Mouse (Mus musculus) ovary, adult 18-20 months (tissue): Measurements from ENCODE around the gene Ush1g.

Source experiments
- DNase-seq: peaks from one replicate; pipeline ENCODE4 v3.0.0; 2022; ENCODE audit warnings: low spot score, mixed read lengths

Ush1g gene

DNA sequence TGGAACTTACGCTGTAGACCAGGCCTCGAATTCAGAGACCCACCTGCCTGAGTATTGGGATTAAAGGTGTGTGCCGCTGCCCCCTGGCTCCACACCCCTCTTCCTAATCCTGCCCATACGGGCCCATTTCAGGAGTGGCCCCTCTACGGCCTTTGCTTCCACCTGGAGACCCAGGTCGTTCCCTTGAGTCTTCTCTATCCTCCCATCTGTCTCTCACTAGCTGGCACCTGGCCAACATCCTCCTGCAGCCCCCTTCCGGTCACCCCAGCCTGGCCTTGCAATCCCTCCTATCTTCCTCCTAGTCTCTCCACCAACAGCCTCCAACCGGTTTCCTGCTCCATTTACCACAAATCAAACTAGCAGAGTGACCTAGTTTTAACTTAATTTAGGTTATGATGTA, 32.0 kb downstream of the Ush1g start:
- DNase-seq = no peak

DNA sequence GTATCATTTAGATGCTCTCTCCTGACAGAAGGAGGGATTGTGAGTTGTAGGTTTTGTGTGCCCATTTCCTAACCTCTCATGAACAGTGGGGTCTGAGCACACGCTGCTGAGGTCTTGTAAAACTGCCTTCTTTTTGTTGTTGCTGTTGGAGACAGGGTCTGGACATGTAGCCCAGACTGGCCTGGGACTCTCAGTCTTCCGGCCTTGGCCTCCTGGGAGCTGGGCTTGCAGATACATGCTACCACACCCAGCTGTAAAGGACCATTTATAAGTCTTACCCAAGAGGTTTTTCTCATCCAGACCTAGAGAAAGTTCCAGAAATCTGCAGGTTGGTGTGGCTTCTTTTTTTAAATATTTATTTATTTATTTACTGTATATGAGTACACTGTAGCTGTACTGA, 33.5 kb downstream of the Ush1g start:
- no peak for DNase-seq

DNA sequence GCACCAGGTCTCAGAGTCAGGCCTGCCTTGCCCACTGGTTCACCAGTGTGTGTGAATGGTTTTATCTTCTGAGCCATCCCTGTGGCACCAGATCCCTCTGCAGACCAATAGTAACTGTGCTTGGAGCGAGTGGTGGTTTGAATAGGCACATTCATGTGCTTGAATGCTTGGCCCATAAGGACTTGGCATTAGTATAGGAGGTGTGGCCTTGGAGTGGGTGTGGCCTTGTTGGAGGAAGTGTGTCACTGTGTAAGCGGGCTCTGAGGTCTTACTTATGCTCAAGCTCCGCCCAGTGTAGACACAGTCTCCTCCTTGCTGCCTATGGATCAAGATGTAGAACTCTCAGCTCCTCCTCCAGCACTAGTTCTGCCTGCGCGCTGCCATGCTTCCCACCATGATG, 34.5 kb downstream of the Ush1g start:
- DNase-seq = no peak

DNA sequence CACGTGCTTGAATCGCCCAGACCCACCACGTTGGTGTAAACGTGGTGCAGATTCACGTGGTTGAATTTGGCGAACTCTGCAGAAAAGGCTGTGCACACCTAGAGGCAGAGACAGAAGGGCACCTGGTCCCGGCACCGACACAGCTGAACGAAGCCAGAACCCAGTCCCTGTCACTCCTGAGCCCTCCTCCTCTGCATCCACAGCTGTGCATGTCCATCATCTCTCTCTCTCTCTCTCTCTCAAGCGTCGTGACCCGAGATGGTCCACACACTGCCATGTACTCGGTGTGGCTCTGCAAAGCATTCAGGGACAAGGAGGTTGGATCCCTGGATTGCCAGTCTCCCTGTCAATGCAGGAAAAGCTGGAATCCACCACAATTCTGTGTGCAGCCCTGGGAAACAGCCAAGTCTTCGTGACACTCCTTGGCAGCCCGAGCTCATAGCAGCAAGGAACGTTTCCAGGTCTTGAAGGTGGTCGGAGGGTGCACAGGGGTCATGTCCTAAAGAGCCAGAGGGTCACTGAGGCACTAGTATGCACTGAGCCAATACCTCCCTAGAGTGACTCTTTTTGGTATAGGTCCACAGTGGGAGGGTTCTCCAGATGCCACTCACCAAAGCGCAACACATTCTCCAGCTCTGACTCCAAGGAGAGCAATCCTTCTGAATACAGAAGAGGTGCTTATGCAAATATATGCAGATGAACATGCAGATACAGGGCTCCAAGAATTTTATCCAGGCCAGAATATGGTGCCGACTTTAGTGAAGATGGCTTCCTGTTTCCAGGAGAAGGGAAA, 35.4 kb downstream of the Ush1g start:
- DNase-seq = no peak

DNA sequence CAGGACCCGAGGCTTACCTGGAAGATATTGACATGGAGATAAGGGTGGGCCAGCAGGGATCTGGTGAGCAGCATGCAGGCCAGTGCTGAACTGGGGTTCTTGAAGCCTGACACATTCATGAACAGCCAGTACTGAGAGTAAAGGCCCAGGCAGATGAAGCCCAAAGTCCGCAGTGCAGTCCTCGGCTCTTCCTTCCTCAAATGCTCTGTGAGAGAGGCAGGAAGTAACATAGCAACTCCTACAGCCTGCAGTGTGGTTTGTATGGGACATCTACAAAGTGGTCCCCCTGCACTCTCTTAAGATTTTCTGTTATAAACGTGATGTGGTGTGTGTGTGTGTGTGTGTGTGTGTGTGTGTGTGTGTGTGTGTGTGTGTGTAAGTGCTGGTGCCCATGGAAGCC, 36.6 kb downstream of the Ush1g start:
- no peak for DNase-seq

DNA sequence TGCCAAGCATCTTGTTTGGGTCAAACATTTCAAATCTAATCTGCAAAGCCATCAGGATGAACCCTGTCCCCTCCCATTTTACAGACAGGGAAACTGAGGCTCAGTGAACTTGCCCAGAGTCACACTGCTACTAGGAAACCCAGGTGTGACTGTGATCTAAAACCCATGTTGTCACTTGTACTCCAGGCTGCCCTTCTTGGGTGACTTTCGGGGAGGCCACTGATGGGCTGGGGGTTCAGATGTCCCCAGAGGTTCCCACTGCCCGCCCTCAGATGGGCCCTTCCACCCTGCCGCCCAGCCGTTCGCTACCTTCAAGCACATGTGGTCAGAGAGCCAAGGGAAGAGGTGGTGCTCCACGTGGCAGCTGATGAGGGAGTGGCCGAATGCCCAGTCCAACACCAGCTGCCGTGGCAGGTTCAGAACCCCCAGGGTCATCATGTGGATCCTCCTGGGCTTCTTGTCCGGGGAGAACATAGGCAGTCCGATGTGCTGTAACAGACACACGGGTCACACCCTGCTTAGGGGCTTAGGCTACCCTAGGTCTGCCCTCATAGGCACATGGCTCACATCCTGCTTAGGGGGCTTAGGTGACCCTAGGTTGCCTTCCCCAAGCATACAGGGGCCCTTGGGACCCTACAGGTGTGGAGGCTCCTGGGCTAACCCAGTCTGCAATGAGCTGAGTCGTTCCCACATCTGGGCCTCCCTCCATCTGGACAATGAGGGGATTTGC, 37.8 kb downstream of the Ush1g start:
- DNase-seq = no peak

DNA sequence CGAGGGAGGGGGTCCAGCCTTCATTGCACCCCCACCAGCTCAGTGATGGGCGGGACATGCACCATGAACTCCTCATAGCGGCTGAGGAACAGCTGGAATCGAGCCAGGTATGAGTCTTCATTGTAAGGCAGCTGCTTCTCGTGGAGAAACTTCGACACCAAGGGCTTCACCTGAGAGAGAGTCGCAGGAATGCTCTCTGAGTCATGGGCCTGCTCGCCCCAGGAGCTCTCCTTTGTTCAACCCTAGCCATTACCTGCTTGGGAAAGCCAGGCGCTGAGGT, 38.4 kb downstream of the Ush1g start:
- no peak for DNase-seq

DNA sequence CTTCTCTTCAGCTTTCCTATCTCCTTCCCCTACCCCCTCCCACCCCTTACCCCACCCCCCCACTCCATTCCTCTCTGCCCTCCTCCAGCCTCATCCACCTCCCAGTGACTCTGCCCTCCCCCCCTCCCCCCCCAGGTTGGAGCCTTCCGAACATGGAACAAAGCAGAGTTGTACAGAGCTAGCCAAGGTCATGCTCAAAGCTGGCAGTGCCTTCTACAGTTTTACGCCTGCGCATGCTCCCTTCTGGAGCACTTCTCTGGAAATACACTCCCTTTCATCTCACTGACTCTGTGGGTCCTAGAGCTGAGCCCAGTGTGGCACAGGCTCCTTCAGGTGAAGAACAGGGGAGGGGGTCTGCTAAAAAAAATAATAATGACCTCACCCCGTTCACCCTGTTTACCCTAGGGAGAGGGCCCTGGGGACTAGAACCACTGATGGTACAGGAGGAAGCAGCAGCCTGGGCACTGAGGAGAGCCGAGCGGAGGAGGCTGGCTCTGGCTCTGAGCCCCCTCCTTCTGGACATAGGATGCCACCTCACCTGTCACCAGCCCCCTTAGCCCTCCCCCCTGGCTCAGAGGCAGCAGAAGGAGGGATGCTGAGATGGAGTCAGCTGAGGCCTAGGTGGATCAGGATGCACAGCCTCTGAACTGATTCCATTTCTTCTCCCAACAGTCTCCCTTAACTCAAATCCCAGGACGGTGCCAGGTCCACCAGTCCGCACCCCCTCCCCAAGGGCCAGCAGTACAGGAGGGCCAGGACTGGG, 38.9 kb downstream of the Ush1g start:
- peak; percentile 54 for DNase-seq

DNA sequence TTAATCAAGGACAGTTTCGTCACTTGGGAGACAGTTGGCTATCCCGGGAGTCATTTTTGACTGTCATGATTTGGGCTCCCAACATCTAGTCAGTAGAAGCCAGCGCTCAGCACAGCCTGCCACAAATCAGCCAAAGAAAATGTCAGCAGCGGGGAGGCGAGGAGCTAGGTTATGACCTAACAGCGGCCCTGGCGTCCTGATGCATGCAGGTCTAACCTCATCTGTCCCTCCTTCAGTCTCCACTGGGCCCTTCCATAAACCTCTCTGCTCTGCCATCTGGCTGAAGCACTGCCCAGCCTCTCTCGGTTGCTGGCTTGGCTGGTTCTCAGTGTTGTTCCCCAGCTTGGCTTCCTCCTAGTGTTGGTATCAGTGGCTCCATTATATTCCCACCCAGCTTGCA, 39.5 kb downstream of the Ush1g start:
- DNase-seq = no peak

DNA sequence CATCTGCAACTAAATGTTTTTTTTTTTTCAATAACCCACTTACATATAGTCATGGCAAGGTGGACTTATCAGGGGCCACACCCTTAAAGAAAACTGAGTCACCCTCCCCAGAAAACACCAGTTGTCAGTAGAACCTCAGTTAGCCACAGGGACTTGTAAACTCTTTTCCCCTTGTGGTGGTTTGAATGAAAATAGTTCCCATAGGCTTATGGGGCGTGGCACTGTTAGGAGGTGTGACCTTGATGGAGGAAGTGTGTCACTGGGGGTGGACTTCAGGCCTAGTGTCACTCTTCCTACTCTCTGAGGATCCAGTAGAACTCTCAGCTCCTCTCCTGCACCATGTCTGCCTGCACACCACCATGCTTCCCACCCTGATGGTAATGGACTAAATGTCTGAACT, 42.1 kb downstream of the Ush1g start:
- DNase-seq = no peak

DNA sequence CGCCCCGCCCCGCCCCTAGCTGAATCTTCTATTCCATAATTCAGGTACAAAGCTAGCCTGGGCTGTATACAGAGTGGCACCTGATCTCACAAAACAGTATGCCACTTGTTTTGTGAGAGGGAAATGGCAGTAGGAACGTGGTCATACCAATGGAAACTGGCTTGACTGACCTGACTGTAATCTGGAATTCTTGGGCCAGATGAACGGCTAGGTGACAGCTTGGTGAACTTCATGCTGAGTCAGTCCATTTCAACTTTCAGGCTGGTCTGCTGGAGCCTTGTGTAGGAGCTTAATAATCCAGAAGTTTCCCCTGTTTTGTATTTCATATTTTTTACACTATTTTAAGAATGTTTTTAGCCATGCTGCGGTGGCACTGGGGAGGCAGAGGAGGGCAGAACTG, 43.7 kb downstream of the Ush1g start:
- DNase-seq = no peak

DNA sequence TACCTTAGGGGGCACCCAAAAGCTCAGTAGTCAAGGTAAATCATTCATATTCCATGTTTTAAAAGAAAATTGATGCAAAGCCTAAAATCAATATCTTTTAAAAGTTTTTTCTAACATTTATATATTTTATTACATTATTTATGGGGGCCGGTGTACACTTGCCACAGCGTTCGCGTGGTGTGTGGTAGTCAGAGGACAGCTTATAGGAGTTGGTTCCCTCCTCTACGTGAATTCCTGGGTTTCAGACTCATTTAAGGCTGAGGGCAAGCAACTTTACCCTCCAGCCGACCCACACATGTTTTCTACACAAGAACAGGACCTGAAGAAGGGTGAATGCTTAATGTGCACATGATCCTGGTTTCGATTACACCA, 44.3 kb downstream of the Ush1g start:
- DNase-seq = no peak

DNA sequence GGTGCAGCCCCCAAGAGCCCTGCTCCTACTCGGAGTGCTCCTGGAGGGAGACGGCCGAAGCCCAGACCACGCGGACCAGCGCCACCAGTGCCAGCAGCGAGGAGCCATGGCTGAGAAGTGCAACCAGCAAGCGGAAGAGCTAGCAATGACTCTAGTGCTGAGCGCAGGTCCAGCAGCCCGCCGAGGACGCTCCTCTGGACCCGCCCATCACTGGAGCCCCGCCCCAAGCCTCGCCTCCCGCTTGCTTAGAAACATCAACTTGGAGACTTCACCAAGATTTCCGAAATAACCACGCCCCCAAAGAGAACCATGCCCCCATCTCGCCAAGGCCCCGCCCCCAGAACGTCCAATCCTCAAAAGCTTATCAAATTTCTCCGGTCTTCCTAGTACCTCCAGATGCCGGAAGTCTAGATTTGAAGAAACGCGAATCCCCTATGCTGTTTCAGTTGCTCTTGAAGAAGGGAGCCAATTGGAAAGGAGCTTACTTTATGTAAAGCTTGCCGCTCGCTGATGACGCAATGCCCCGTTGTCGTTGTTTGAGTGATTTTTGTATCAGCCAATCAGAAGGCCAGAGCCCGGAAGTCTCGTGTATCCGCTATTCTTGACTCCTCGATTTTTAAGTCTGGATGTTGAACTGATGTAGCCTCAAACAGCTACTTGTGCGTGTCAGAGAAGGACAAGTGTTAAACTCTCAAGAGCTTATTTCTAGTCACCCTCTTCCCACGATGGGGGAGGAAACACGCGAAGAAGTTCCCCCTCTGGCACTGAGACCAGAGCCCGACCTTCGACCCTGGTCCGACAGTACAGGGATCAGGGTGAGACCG, 44.8 kb downstream of the Ush1g start, which contains the start of gene Fdxr:
Gene Fdxr (minus strand): TSS at position 271 of the 824 bp plus-strand sequence.
- DNase-seq = peak; percentile 99

DNA sequence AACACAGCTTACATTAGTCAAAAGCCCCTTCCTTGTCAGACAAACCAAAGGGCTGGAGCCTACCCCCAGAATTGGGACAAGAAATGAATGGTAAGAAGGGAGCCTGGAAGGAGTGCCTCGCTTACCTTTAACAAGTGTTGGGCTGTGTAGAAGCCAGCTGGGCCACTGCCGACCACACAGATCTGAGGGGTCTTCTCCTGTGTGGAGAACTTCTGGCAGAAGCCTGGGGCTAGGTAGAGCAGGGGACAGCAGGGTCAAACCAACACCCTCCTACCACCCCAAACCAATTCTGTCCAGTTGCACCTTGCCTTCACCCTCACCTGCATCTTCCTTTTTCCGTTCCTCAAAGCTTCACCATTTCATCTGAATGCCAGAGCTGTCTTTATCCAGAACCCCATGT, 45.9 kb downstream of the Ush1g start:
- no peak for DNase-seq

DNA sequence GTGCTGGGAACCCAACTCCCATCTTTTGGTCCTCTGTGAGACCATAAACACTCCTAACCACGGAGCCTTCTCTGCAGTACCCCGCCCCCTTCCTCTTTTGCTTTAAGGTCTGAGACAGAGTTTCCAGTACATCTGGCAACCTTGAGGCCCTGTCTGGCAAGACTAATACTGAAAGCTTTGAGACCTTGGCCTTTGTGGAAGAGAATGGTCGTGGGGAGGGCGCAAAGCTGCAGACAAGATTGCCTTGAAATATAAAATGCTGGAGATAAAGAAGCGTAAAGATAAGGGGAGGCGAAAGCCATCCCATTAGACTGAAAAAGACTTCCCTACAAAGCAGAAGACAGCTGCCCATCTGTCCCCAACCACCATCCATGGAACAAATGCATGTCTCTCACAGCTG, 46.3 kb downstream of the Ush1g start:
- peak; percentile 75 for DNase-seq

DNA sequence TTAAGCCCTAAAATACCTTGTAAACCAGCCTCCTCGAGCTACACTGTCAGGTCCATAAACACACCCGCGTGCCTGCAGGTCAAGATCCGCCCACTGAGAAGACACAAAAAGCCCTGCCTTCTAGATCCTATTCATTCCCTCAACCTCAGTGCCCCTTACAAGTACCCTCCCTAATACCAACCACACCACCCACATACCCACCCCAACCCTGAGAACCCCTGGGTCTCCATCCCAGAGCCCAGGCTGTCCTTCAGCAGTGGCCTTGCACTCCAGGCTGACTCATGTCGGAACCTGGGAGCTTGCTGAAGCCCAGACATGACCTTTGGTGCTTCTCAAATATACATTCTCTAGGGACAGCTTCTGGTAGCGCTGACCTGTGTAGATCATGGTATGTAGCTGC, 47.1 kb downstream of the Ush1g start:
- no peak for DNase-seq

DNA sequence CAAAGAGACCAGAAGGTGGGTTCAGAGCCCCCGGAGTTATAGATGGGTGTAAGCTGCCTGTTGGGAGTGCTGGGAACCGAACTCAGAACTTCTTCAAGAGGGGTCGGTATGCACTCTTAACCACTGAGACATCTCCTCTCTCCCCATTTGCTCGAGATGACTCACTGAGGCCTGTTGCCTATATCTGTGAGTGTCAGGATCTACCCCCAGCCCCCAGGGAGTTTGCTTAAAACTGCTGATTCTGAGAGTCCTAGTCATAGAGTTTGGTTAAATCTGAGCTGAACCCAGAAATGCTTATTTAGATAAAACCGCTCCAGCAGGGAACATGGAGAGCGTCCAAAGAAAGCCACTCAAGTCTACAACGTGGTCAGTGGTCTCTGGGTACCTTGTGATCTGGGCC, 47.7 kb downstream of the Ush1g start:
- DNase-seq = no peak

DNA sequence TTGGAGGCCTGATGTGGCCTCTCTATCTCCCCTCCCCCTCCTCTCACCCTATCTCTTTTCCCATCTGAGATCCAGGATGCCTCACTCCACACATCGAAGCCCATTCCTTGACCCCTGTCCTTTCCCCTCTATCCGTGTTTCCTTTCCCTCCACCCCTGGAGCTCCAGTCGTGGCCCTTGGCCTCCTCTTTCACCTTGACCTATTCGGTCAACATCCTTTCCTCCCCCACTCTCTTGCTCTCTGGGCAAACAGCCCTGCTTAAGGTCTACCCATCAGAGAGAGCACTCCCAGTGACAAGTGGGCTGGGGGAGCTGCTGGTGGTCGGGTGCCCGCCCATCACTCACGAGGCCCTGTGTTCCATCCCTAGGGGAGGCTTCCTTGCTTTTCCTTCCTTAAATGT, 48.1 kb downstream of the Ush1g start:
- no peak for DNase-seq

DNA sequence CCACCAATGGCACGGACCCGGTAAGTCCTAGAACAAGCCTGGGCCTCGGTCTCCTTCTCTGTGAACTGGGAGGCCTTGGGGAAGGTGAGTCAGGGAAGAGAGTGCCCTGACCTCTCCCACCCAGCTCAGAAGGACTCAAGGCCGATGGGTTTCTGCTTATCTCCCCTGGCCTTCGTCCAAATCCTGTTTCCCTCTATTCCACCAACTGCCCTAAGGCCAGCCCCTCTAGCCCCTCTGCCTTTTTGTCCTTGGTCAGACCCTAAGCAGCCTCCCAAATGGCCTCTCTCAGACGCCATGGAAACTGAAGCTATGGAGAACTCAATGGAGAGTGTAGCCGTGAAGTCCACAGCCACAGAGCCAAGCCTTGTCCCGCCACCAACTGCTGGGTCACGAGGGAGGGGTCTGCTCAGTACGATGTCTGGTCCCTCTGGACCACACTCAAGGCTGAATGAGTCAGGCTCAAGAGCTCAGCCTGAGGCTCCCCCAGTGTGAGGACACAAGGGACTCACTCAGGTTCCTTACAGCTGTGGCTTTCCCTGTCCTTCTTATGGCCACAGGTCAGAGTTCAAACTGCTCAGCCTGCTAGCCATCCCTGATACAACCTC, 48.8 kb downstream of the Ush1g start:
- DNase-seq = peak; percentile 65

DNA sequence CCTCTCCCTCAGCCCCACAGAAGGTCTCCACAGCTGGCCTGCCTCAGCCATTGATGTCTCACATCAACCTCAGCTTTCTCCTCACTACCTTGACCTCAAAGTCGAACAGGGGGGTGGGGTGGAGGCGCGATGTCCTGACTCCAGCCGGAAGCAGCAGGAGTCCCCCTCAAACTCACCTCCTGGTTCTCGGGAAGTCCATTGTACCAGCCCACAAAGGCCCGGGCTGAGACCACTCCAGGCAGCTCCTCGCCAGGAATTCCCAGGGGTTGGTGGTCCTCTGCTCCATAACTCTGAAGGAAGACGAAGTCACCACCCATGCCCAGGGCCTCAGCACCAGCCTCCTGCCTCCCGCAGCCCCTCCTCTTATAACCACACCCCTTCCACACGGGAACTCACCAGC, 50.4 kb downstream of the Ush1g start:
- DNase-seq = no peak

DNA sequence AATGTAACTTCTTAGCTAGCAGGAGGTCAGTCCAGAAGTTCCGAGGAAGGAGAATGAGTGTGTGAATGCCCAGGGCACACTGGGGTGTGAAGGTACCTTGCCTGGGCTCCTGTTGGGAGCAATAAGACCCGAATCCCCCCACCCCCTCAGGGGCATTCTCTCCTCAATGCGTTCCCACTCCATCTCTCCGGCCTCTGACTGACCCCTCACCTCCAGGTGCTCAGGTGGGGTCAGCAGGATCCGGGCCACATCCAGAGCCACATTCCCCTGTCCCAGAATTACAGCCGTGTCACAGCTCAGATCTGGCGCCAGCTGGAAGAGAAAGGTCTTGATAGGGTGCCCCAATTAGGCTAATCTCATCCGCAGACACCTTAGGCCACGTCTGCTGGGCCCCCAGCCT, 50.8 kb downstream of the Ush1g start:
- no peak for DNase-seq
